Mouse (Mus musculus): ENCODE measurements at regions not wholly inside any gene's neighbourhood (a gene's known extent, or its start where the extent isn't known, plus 50 kb on each side); places are given as distances from the start of the nearest gene placed in this dataset.

- peak in 1 of 2 experiments; percentile 5 for DNase-seq (ENCODE audit: low spot score in 2 of 2)
Measured at GRCm38 (mm10) chr9:100194604-100195444, 291.8 kb downstream of the Il20rb start.

- DNase-seq (ENCODE audit: low spot score in 2 of 2), result no peak
Measured at GRCm38 (mm10) chr9:100194158-100194557, 292.4 kb downstream of the Il20rb start.

GRCm38 (mm10) chr9:100184081-100184480 is 302.5 kb downstream of the Il20rb start:
- DNase-seq (ENCODE audit: low spot score in 2 of 2), result no peak

- DNase-seq (ENCODE audit: low spot score in 2 of 2), result no peak
Measured at GRCm38 (mm10) chr9:100176291-100176690, 300.3 kb upstream of the Sox14 start.

- DNase-seq (ENCODE audit: low spot score in 2 of 2), result no peak
Measured at GRCm38 (mm10) chr9:100166256-100166655, 290.3 kb upstream of the Sox14 start.

- DNase-seq (ENCODE audit: low spot score in 2 of 2), result no peak
Measured at GRCm38 (mm10) chr9:100161961-100162360, 286.0 kb upstream of the Sox14 start.

Measured in frontal cortex, postnatal 10 days (tissue).